Mouse (Mus musculus) brain, embryonic 14.5 days (tissue): ENCODE data around the gene Gm3435.

Experiments used
- CTCF ChIP-seq: fragments of 200-500 bp; IDR thresholded peaks from 2 replicates; pipeline ENCODE4 v1.5.1; 2012; ENCODE audit warnings: inconsistent platforms, mild to moderate bottlenecking, moderate library complexity, borderline replicate concordance; ENCODE audit not compliant: insufficient read depth, insufficient read length; ENCODE audit errors: extremely low read depth
- POLR2A ChIP-seq: fragments of 200-500 bp; IDR thresholded peaks from 2 replicates; pipeline ENCODE4 v1.6.1; 2012; ENCODE audit warnings: mild to moderate bottlenecking, inconsistent platforms, borderline replicate concordance; ENCODE audit not compliant: poor library complexity, insufficient read depth, insufficient read length, severe bottlenecking; ENCODE audit errors: extremely low read depth

GRCm38 (mm10) chr17:15066066-15066465, 56.1 kb downstream of the Gm3435 start:
- no peak for TF ChIP-seq CTCF
- no peak for TF ChIP-seq POLR2A
